13 mouse cellular contexts compared by ENCODE assay signal in the genomic region with DNA sequence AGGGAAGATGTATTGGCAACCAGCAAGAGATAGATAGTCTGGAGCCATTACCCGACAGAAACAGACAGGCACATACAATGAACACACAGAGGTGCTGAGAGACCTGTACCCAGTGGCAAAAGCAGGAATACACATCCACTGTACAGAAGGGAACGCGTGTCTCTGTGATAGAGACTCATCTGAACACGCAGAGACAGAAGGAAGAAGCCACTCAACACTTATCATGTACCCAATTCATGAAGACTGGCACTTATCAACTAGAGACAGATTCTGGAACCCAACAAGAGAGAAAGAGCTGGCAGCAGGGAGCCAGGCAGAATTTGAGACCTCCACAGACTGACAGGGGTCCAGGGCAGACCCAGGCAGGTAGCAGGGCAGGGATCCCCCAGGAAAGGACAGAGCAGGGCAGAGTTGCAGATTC. TPM values are rescaled to one million over a fixed set of nuclear protein-coding genes. Genes with fewer than 3 reads are reported as not detected.
DNase-seq lines count a peak whose midpoint lies in the region; ATAC-seq and TF ChIP-seq lines count a peak whose summit lies in the region.
"Had no signal": no experiment of that assay in that cellular context is flagged by ENCODE, and none has a peak within 500 bp of the region (broad histone marks: within the 10 kb centered on the region; RNA-seq: fewer than 3 reads in every experiment).

No protein-coding gene starts in this region.

- ATAC-seq in liver, embryonic 14.5 days (ENCODE audit: insufficient read depth): peak; percentile 83
- ATAC-seq in monocyte, adult 5-6 weeks (replicated peaks; ENCODE audit: insufficient number of reproducible peaks, low FRiP score, low TSS enrichment, poor library complexity, severe bottlenecking): no peak
- ATAC-seq: midbrain, embryonic 16.5 days; Patski had no signal

- H3K4me3 ChIP-seq in lung, adult 2 months (replicated peaks; ENCODE audit: extremely low read depth, low read depth, low read length): peak overlapping the region; percentile 26
- H3K4me3 ChIP-seq in MEL (ENCODE audit: control insufficient read depth in 1 of 2, insufficient read depth in 1 of 2, low read depth in 2 of 2, low read length in 2 of 2): peak overlapping the region; percentile 54 to 60
- H3K4me3 ChIP-seq in liver, embryonic 14.5 days (ENCODE audit: insufficient read depth in 1 of 2, low read depth in 2 of 2, low read length in 2 of 2): peak overlapping the region; percentile 59 to 72
- no peak overlapping the region for H3K4me3 ChIP-seq in heart, embryonic 10.5 days

- H3K79me2 ChIP-seq in MEL (ENCODE audit: control insufficient read depth, insufficient read depth, low read length, poor library complexity): peaks cover 2% of the 10 kb centered on the region

- 83% methylated on average over 4 of the region's 4 CpGs for WGBS in lung, adult 2 months
- WGBS in liver, embryonic 14.5 days (ENCODE audit: insufficient replicate concordance): 18% methylated on average over 4 of the region's 4 CpGs
- 60% methylated on average over 4 of the region's 4 CpGs for WGBS in heart, embryonic 10.5 days

- peak overlapping the region; percentile 88 for H3K27ac ChIP-seq in MEL (ENCODE audit: control insufficient read depth, low read depth, low read length)
- H3K27ac ChIP-seq in liver, embryonic 14.5 days: peak overlapping the region; percentile 96
- no peak overlapping the region for H3K27ac ChIP-seq in heart, embryonic 10.5 days

- H3K9me3 ChIP-seq in MEL (replicated peaks; ENCODE audit: insufficient read depth, low read length): no peaks in the 10 kb centered on the region
- no peaks in the 10 kb centered on the region for H3K9me3 ChIP-seq in liver, embryonic 14.5 days (ENCODE audit: control insufficient read depth, low read length)
- no peaks in the 10 kb centered on the region for H3K9me3 ChIP-seq in heart, embryonic 10.5 days

- no peak for DNase-seq in lung, adult 2 months
- DNase-seq in lung, postnatal 14 days: no peak
- peak; percentile 75 for DNase-seq in MEL (ENCODE audit: low read depth, low spot score)
- DNase-seq in c-Kit-positive CD71-positive TER-119-positive erythroid progenitor cells, embryonic 14.5 days (ENCODE audit: low spot score): peak; percentile 50
- peak in 1 of 3 experiments; percentile 79 for DNase-seq in liver, embryonic 14.5 days (ENCODE audit: low read depth in 3 of 3, low spot score in 3 of 3)
- DNase-seq in MN1 (ENCODE audit: low spot score): no peak
- no peak for DNase-seq in heart, embryonic 10.5 days (ENCODE audit: low spot score)
- DNase-seq: adrenal gland, adult 8-10 months; kidney, adult 11 months; right cerebral cortex, adult 18-20 months had no signal

- TF ChIP-seq POLR2A in lung, adult 2 months (IDR thresholded peaks at IDR 0.05; ENCODE audit: borderline replicate concordance, extremely low read depth, low read depth, low read length): no peak
- no peak for TF ChIP-seq POLR2A in MEL (IDR thresholded peaks at IDR 0.05; ENCODE audit: control insufficient read depth in 1 of 2, insufficient read depth in 1 of 2, low read depth in 1 of 2, low read length in 2 of 2, poor library complexity in 1 of 2)

- no peak for TF ChIP-seq RAD21 in MEL (IDR thresholded peaks at IDR 0.05; ENCODE audit: low read depth, low read length)

- peaks cover 0 to 13% of the 10 kb centered on the region in 2 experiments; a peak in 2 of 4 replicates for H3K36me3 ChIP-seq in MEL (ENCODE audit: control insufficient read depth in 1 of 2, insufficient read depth in 2 of 2, low read length in 2 of 2)
- H3K36me3 ChIP-seq in liver, embryonic 14.5 days (replicated peaks; ENCODE audit: control insufficient read depth, insufficient read depth, low read depth): peaks cover 24% of the 10 kb centered on the region
- H3K36me3 ChIP-seq in heart, embryonic 10.5 days: peaks cover 32% of the 10 kb centered on the region

- peak in 1 of 2 experiments; percentile 30; a peak in 1 of 4 replicates for TF ChIP-seq EP300 in MEL (IDR thresholded peaks at IDR 0.05; ENCODE audit: low read depth in 1 of 2, low read length in 2 of 2)
- TF ChIP-seq EP300 in liver, embryonic 14.5 days (IDR thresholded peaks at IDR 0.05; ENCODE audit: low read depth): peak; percentile 91

- TF ChIP-seq CTCF in lung, adult 2 months (IDR thresholded peaks at IDR 0.05; ENCODE audit: insufficient read depth, low read length): no peak
- TF ChIP-seq CTCF in MEL (IDR thresholded peaks at IDR 0.05 in 2 of 3, conservative IDR thresholded peaks at IDR 0.05 in 1 of 3; ENCODE audit: control insufficient read depth in 1 of 3, insufficient read depth in 1 of 3, low read depth in 2 of 3, low read length in 3 of 3, poor library complexity in 1 of 3, severe bottlenecking in 1 of 3): no peak
- TF ChIP-seq CTCF in liver, embryonic 14.5 days (IDR thresholded peaks at IDR 0.05; ENCODE audit: low read depth): no peak

- H3K9ac ChIP-seq in MEL (ENCODE audit: control insufficient read depth, low read depth, low read length, poor library complexity, severe bottlenecking): peak overlapping the region; percentile 76
- peak overlapping the region; percentile 75 for H3K9ac ChIP-seq in liver, embryonic 14.5 days (replicated peaks)

- H3K4me2 ChIP-seq in liver, embryonic 14.5 days (ENCODE audit: low read depth): peak overlapping the region; percentile 82

- H3K4me1 ChIP-seq in lung, adult 2 months (ENCODE audit: control insufficient read depth, insufficient read depth, low read length): no peaks in the 10 kb centered on the region; the same call in 1 of the 2 replicates
- H3K4me1 ChIP-seq in MEL (ENCODE audit: control insufficient read depth in 1 of 2, insufficient read depth in 2 of 2, low read length in 2 of 2): peaks cover 6 to 29% of the 10 kb centered on the region in 2 experiments
- H3K4me1 ChIP-seq in liver, embryonic 14.5 days (replicated peaks; ENCODE audit: control insufficient read depth in 2 of 2, insufficient read depth in 2 of 2, low read length in 1 of 2): peaks cover 30 to 37% of the 10 kb centered on the region in 2 experiments
- H3K4me1 ChIP-seq in heart, embryonic 10.5 days: peaks cover 64% of the 10 kb centered on the region

- no peaks in the 10 kb centered on the region for H3K27me3 ChIP-seq in MEL (ENCODE audit: control insufficient read depth in 1 of 2, insufficient read depth in 2 of 2, low read length in 2 of 2)
- no peaks in the 10 kb centered on the region for H3K27me3 ChIP-seq in liver, embryonic 14.5 days (ENCODE audit: control insufficient read depth, insufficient read depth, low read length)
- no peaks in the 10 kb centered on the region for H3K27me3 ChIP-seq in heart, embryonic 10.5 days (ENCODE audit: insufficient read depth, poor library complexity, severe bottlenecking)
- H3K27me3 ChIP-seq: Patski had no signal

TF ChIP-seq in MEL, 35 proteins besides CTCF, POLR2A, EP300 and RAD21 (continues in another document):
- TF ChIP-seq MXI1 (IDR thresholded peaks at IDR 0.05; ENCODE audit: low read depth, low read length) (peak; percentile 38), GATA1 (IDR thresholded peaks at IDR 0.05; ENCODE audit: low read depth, low read length) (peak; percentile 73), GABPA (IDR thresholded peaks at IDR 0.05; ENCODE audit: low read depth, low read length) (no peak), NELFE (IDR thresholded peaks at IDR 0.05; ENCODE audit: low read depth, low read length) (no peak), MEF2A (IDR thresholded peaks at IDR 0.05; ENCODE audit: extremely low read depth, insufficient replicate concordance, low read depth, low read length, poor library complexity, severe bottlenecking) (no peak), POLR2AphosphoS2 (IDR thresholded peaks at IDR 0.05; ENCODE audit: low read length) (no peak), ETS1 (IDR thresholded peaks at IDR 0.05; ENCODE audit: low read depth, low read length) (no peak), JUND (IDR thresholded peaks at IDR 0.05; ENCODE audit: low read depth, low read length) (no peak), ZKSCAN1 (IDR thresholded peaks at IDR 0.05; ENCODE audit: low read depth, low read length) (no peak), E2F4 (IDR thresholded peaks at IDR 0.05; ENCODE audit: borderline replicate concordance, low read depth, low read length) (no peak), ZC3H11A (IDR thresholded peaks at IDR 0.05; ENCODE audit: low read depth, low read length) (no peak), BHLHE40 (IDR thresholded peaks at IDR 0.05; ENCODE audit: borderline replicate concordance, low read depth, low read length) (no peak), MYB (IDR thresholded peaks at IDR 0.05; ENCODE audit: low read depth, low read length) (no peak), USF1 (IDR thresholded peaks at IDR 0.05; ENCODE audit: low read depth, low read length) (no peak), MAX (IDR thresholded peaks at IDR 0.05; ENCODE audit: low read length) (no peak), SMC3 (IDR thresholded peaks at IDR 0.05; ENCODE audit: low read depth, low read length) (no peak), POLR2AphosphoS5 (IDR thresholded peaks at IDR 0.05; ENCODE audit: borderline replicate concordance, low read depth, low read length) (no peak), USF2 (IDR thresholded peaks at IDR 0.05; ENCODE audit: borderline replicate concordance in 1 of 2, insufficient read depth in 1 of 2, low read depth in 1 of 2, low read length in 2 of 2) (no peak), CHD2 (IDR thresholded peaks at IDR 0.05; ENCODE audit: low read length) (no peak), HCFC1 (IDR thresholded peaks at IDR 0.05; ENCODE audit: low read depth, low read length) (no peak), ELF1 (IDR thresholded peaks at IDR 0.05; ENCODE audit: low read depth, low read length) (no peak), MAZ (IDR thresholded peaks at IDR 0.05; ENCODE audit: low read depth, low read length) (no peak), TAL1 (IDR thresholded peaks at IDR 0.05; ENCODE audit: low read length) (peak; percentile 69), SIN3A (IDR thresholded peaks at IDR 0.05; ENCODE audit: low read length) (no peak; the same call in 1 of the 2 replicates), KAT2A (conservative IDR thresholded peaks at IDR 0.05; ENCODE audit: low read depth, low read length) (no peak), NRF1 (IDR thresholded peaks at IDR 0.05; ENCODE audit: insufficient read depth, low read depth, low read length, poor library complexity, severe bottlenecking) (no peak), CHD1 (IDR thresholded peaks at IDR 0.05; ENCODE audit: low read depth, low read length) (no peak)

RNA-seq across cellular contexts. Expression of gene Rps6ka1, which starts 14.2 kb away (rescaled TPM):
- 57.2 and 65.6 TPM in 2 replicates for polyA plus RNA-seq in lung, adult 2 months (2012; rRNA removed)
- total RNA-seq in MEL (2012; rRNA removed): 45.3 and 45.7 TPM in 2 replicates
- 10 to 100 TPM in 1 of 2 experiments, not detected in 1; 68.9 TPM for polyA plus RNA-seq in MEL (2012; ENCODE audit: insufficient read depth in 1 of 2, insufficient read length in 2 of 2, low read depth in 1 of 2, low replicate concordance in 2 of 2, missing spikeins in 1 of 2)
- polyA plus RNA-seq in liver, embryonic 14.5 days (2012; rRNA removed): 27.9 and 28.4 TPM in 2 replicates
- 48.4 and 53.0 TPM in 2 replicates for polyA plus RNA-seq in liver, embryonic 14.5 days (2014; fragmentation: Nextera tagmentation; extraction: Ambion mirVana)
- polyA plus RNA-seq in heart, embryonic 10.5 days (2016; fragmentation: Nextera tagmentation; extraction: Ambion mirVana): 31.1 and 39.9 TPM in 2 replicates
- 122 to 151 TPM (median 138 TPM) in 3 replicates for total RNA-seq in monocyte, adult 5-6 weeks (2017)

Comparison
In these comparisons a context has a peak if more than half of its experiments do, and no peak if none do; other contexts are left out.
1. DNase-seq: peak in MEL (single experiment) and c-Kit-positive CD71-positive TER-119-positive erythroid progenitor cells, embryonic 14.5 days (single experiment); none in lung, adult 2 months (single experiment), lung, postnatal 14 days (single experiment), MN1 (single experiment) and heart, embryonic 10.5 days (single experiment).